Mouse (Mus musculus): ENCODE data around the gene Mpo. TPM values are rescaled to one million over a fixed set of nuclear protein-coding genes. Genes with fewer than 3 reads are reported as not detected.

Gene Mpo
- polyA plus RNA-seq, 1 experiment from 2014 or later = 6.1 TPM

- Histone ChIP-seq H3K4me3 (ENCODE audit: low read length) (no peak overlapping the region), H3K27me3 (replicated peaks; ENCODE audit: control insufficient read depth, insufficient read depth, low read length) (no peaks in the 10 kb centered on the region), H3K27ac (ENCODE audit: low read length) (no peak overlapping the region), H3K36me3 (ENCODE audit: control insufficient read depth, insufficient read depth, low read length) (no peaks in the 10 kb centered on the region), H3K4me1 (ENCODE audit: control insufficient read depth, insufficient read depth, low read length) (0 out of 2 replicates have a peak, but pooled peaks cover 2% of the 10 kb centered on the region), H3K4me2 (ENCODE audit: low read depth, low read length) (no peak overlapping the region), H3K9ac (ENCODE audit: low read depth, low read length) (no peak overlapping the region), H3K9me3 (ENCODE audit: control insufficient read depth, low read length) (no peaks in the 10 kb centered on the region)
- ATAC-seq = peak; percentile 31; the same call in 1 of the 2 replicates
- 84% methylated on average over 11 of the region's 11 CpGs for WGBS
Measured at GRCm38 (mm10) chr11:87750043-87750421, 43.3 kb upstream of the Mpo start.

DNA sequence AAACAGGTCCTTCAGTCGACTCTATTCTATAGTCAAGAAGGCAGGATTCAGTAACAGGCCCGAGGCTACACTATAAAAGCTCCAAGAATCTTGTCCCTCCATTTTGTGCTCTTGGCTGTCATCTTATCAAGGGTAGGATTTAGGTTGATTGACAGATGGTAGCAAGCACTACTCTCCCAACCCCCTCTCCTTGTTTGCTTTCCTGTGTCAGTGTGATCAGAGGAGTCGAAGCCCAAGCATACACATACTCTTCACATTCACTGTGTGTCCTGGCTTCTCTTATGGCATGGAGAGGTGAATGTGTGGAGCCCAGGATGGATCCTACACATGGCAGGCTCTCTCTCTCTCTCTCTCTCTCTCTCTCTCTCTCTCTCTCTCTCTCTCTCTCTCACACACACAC lies 42.9 kb upstream of the Mpo start:
- no peak overlapping the region for H3K4me2 ChIP-seq (ENCODE audit: low read depth, low read length)
- no peaks in the 10 kb centered on the region for H3K27me3 ChIP-seq (replicated peaks; ENCODE audit: control insufficient read depth, insufficient read depth, low read length)
- H3K4me3 ChIP-seq (ENCODE audit: low read length) = no peak overlapping the region
- H3K4me1 ChIP-seq (ENCODE audit: control insufficient read depth, insufficient read depth, low read length) = 0 out of 2 replicates have a peak, but pooled peaks cover 2% of the 10 kb centered on the region
- no peaks in the 10 kb centered on the region for H3K36me3 ChIP-seq (ENCODE audit: control insufficient read depth, insufficient read depth, low read length)
- H3K9ac ChIP-seq (ENCODE audit: low read depth, low read length) = no peak overlapping the region
- no peak for ATAC-seq
- H3K27ac ChIP-seq (ENCODE audit: low read length) = no peak overlapping the region
- 61% methylated on average over 3 of the region's 3 CpGs for WGBS
- no peaks in the 10 kb centered on the region for H3K9me3 ChIP-seq (ENCODE audit: control insufficient read depth, low read length)

- no peak overlapping the region for H3K9ac ChIP-seq (ENCODE audit: low read depth, low read length)
Measured at GRCm38 (mm10) chr11:87751031-87751430, 42.4 kb upstream of the Mpo start.

DNA sequence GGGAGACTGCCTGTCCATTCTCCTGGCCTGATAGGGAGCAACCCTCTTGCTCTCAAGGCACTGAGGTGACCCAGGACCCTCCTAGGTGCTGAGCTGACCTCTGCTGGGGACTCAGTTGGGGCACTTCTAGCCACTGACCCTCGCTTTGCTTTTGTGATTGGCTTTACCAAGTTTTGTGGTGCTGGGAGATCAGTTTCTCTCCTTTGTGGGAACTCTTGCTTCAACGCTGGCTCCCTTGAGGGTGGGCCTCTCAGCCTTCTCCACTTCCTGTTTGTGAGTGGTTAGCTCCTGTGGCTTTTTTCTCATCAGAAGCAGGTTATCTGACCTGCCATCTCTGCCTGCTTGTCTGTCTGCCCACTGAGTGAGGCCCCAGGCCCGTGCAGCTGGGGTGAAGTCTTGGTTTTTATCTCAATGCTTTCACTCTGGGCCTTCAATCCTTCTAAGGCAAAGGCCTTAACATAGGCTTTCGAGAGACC lies 41.9 kb upstream of the Mpo start:
- H3K9ac ChIP-seq (ENCODE audit: low read depth, low read length) = no peak overlapping the region
- no peaks in the 10 kb centered on the region for H3K9me3 ChIP-seq (ENCODE audit: control insufficient read depth, low read length)
- H3K27me3 ChIP-seq (replicated peaks; ENCODE audit: control insufficient read depth, insufficient read depth, low read length) = no peaks in the 10 kb centered on the region
- no peaks in the 10 kb centered on the region for H3K36me3 ChIP-seq (ENCODE audit: control insufficient read depth, insufficient read depth, low read length)
- no peak overlapping the region for H3K4me2 ChIP-seq (ENCODE audit: low read depth, low read length)
- ATAC-seq = no peak
- 0 out of 2 replicates have a peak, but pooled peaks cover 2% of the 10 kb centered on the region for H3K4me1 ChIP-seq (ENCODE audit: control insufficient read depth, insufficient read depth, low read length)
- 59% methylated on average over 4 of the region's 4 CpGs for WGBS
- H3K4me3 ChIP-seq (ENCODE audit: low read length) = no peak overlapping the region
- peak overlapping the region; percentile 5; the same call in 1 of the 2 replicates for H3K27ac ChIP-seq (ENCODE audit: low read length)

More at GRCm38 (mm10) chr11:87751031-87751430, 42.4 kb upstream of the Mpo start:
- 80% methylated on average over 8 of the region's 8 CpGs for WGBS
- Histone ChIP-seq H3K27me3 (replicated peaks; ENCODE audit: control insufficient read depth, insufficient read depth, low read length) (no peaks in the 10 kb centered on the region), H3K27ac (ENCODE audit: low read length) (peak overlapping the region; percentile 5; the same call in 1 of the 2 replicates), H3K4me3 (ENCODE audit: low read length) (no peak overlapping the region), H3K9me3 (ENCODE audit: control insufficient read depth, low read length) (no peaks in the 10 kb centered on the region), H3K4me2 (ENCODE audit: low read depth, low read length) (no peak overlapping the region), H3K4me1 (ENCODE audit: control insufficient read depth, insufficient read depth, low read length) (0 out of 2 replicates have a peak, but pooled peaks cover 2% of the 10 kb centered on the region), H3K36me3 (ENCODE audit: control insufficient read depth, insufficient read depth, low read length) (no peaks in the 10 kb centered on the region)
- no peak for ATAC-seq

GRCm38 (mm10) chr11:87752307-87752706 lies 41.1 kb upstream of the Mpo start:
- 81% methylated on average over 1 of the region's 1 CpGs for WGBS
- H3K9ac ChIP-seq (ENCODE audit: low read depth, low read length) = no peak overlapping the region
- ATAC-seq = no peak
- no peaks in the 10 kb centered on the region for H3K27me3 ChIP-seq (replicated peaks; ENCODE audit: control insufficient read depth, insufficient read depth, low read length)
- H3K9me3 ChIP-seq (ENCODE audit: control insufficient read depth, low read length) = no peaks in the 10 kb centered on the region
- H3K36me3 ChIP-seq (ENCODE audit: control insufficient read depth, insufficient read depth, low read length) = no peaks in the 10 kb centered on the region
- no peak overlapping the region for H3K4me2 ChIP-seq (ENCODE audit: low read depth, low read length)
- H3K4me3 ChIP-seq (ENCODE audit: low read length) = no peak overlapping the region
- H3K27ac ChIP-seq (ENCODE audit: low read length) = no peak overlapping the region
- 0 out of 2 replicates have a peak, but pooled peaks cover 2% of the 10 kb centered on the region for H3K4me1 ChIP-seq (ENCODE audit: control insufficient read depth, insufficient read depth, low read length)

- no peak overlapping the region for H3K27ac ChIP-seq (ENCODE audit: low read length)
- peak overlapping the region; percentile 5; the same call in 1 of the 2 replicates for H3K9ac ChIP-seq (ENCODE audit: low read depth, low read length)
- H3K4me1 ChIP-seq (ENCODE audit: control insufficient read depth, insufficient read depth, low read length) = 0 out of 2 replicates have a peak, but pooled peaks cover 2% of the 10 kb centered on the region
- no peak overlapping the region for H3K4me3 ChIP-seq (ENCODE audit: low read length)
- H3K4me2 ChIP-seq (ENCODE audit: low read depth, low read length) = no peak overlapping the region
- 85% methylated on average over 8 of the region's 8 CpGs for WGBS
- no peaks in the 10 kb centered on the region for H3K9me3 ChIP-seq (ENCODE audit: control insufficient read depth, low read length)
- H3K27me3 ChIP-seq (replicated peaks; ENCODE audit: control insufficient read depth, insufficient read depth, low read length) = no peaks in the 10 kb centered on the region
- no peaks in the 10 kb centered on the region for H3K36me3 ChIP-seq (ENCODE audit: control insufficient read depth, insufficient read depth, low read length)
- no peak for ATAC-seq
Measured at GRCm38 (mm10) chr11:87753255-87753654, 40.1 kb upstream of the Mpo start.

DNA sequence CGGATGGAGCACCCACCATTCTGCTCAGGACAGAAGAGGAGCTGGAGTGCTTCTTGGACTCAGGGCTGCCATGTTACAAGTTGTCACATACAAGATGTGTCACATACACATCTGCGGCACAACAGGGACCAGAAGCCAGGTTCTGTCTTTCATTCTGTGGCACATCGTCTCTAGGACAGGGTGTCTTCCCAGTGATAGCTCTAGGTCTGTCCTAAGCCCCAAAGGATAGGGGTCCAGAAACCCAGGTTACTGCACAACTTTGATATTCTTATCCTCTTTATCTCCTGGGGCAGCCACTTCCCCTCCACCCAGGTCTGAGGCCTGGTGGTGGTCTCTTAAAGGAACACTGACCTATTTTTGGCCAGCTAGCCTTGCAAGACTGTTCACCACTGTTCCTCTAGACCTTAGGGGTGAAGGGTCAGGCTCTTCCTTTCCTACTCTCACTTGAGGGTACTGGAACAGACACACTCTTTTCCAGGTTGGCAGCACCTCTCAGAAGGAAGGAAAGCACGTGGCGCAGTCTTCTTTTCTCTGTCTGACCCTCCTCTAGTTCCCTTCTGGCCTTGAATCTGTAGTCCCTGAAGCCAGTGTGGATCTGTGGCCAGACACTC lies 39.4 kb upstream of the Mpo start:
- Histone ChIP-seq H3K4me3 (ENCODE audit: low read length) (no peak overlapping the region), H3K36me3 (ENCODE audit: control insufficient read depth, insufficient read depth, low read length) (no peaks in the 10 kb centered on the region), H3K4me1 (ENCODE audit: control insufficient read depth, insufficient read depth, low read length) (0 out of 2 replicates have a peak, but pooled peaks cover 2% of the 10 kb centered on the region), H3K4me2 (ENCODE audit: low read depth, low read length) (no peak overlapping the region), H3K9me3 (ENCODE audit: control insufficient read depth, low read length) (no peaks in the 10 kb centered on the region), H3K27me3 (replicated peaks; ENCODE audit: control insufficient read depth, insufficient read depth, low read length) (no peaks in the 10 kb centered on the region), H3K9ac (ENCODE audit: low read depth, low read length) (0 out of 2 replicates have a peak overlapping the region, but pooled peaks have one; percentile 5), H3K27ac (ENCODE audit: low read length) (no peak overlapping the region)
- no peak for ATAC-seq
- 85% methylated on average over 5 of the region's 5 CpGs for WGBS

- Histone ChIP-seq H3K4me1 (ENCODE audit: control insufficient read depth, insufficient read depth, low read length) (no peaks in the 10 kb centered on the region), H3K27me3 (replicated peaks; ENCODE audit: control insufficient read depth, insufficient read depth, low read length) (0 out of 2 replicates have a peak, but pooled peaks cover 3% of the 10 kb centered on the region), H3K9ac (ENCODE audit: low read depth, low read length) (no peak overlapping the region), H3K4me3 (ENCODE audit: low read length) (no peak overlapping the region), H3K27ac (ENCODE audit: low read length) (no peak overlapping the region), H3K36me3 (ENCODE audit: control insufficient read depth, insufficient read depth, low read length) (no peaks in the 10 kb centered on the region), H3K9me3 (ENCODE audit: control insufficient read depth, low read length) (no peaks in the 10 kb centered on the region), H3K4me2 (ENCODE audit: low read depth, low read length) (no peak overlapping the region)
- no peak for ATAC-seq
- WGBS = 83% methylated on average over 5 of the region's 5 CpGs
Measured at GRCm38 (mm10) chr11:87754603-87755002, 38.8 kb upstream of the Mpo start.

- H3K36me3 ChIP-seq (ENCODE audit: control insufficient read depth, insufficient read depth, low read length) = no peaks in the 10 kb centered on the region
- H3K27ac ChIP-seq (ENCODE audit: low read length) = no peak overlapping the region
- peak; percentile 45; the same call in 1 of the 2 replicates for ATAC-seq
- H3K9me3 ChIP-seq (ENCODE audit: control insufficient read depth, low read length) = no peaks in the 10 kb centered on the region
- H3K4me3 ChIP-seq (ENCODE audit: low read length) = no peak overlapping the region; the same call in 1 of the 2 replicates
- no peak overlapping the region for H3K4me2 ChIP-seq (ENCODE audit: low read depth, low read length)
- H3K4me1 ChIP-seq (ENCODE audit: control insufficient read depth, insufficient read depth, low read length) = no peaks in the 10 kb centered on the region
- H3K9ac ChIP-seq (ENCODE audit: low read depth, low read length) = no peak overlapping the region
- 75% methylated on average over 17 of the region's 17 CpGs for WGBS
- peaks cover 11% of the 10 kb centered on the region for H3K27me3 ChIP-seq (replicated peaks; ENCODE audit: control insufficient read depth, insufficient read depth, low read length)
Measured at GRCm38 (mm10) chr11:87755360-87756017, 37.9 kb upstream of the Mpo start.
